Mouse (Mus musculus) hindbrain, embryonic 12.5 days (tissue): ENCODE data around the gene Slk. TPM values are rescaled to one million over a fixed set of nuclear protein-coding genes. Genes with fewer than 3 reads are reported as not detected.
A peak's percentile ranks its signal among the peaks of the same experiment; 100 is the strongest.

Experiments
- ATAC-seq: fragments of 200-750 bp; cut with Nextera tagmentation; 2 replicates; pipeline ENCODE4 v1.8.0; 2017; ENCODE audit warnings: moderate TSS enrichment; ENCODE audit not compliant: low FRiP score
- H3K27ac ChIP-seq: fragments of 300-500 bp; sonication (generic); 2 replicates; pipeline ENCODE4 v1.5.1; 2016; ENCODE audit warnings: mild to moderate bottlenecking
- H3K27me3 ChIP-seq: fragments of 300-500 bp; sonication (generic); 2 replicates; pipeline ENCODE4 v1.6.1; 2016; ENCODE audit warnings: mild to moderate bottlenecking
- H3K36me3 ChIP-seq: fragments of 300-500 bp; sonication (generic); 2 replicates; pipeline ENCODE4 v1.6.1; 2016; ENCODE audit warnings: mild to moderate bottlenecking
- H3K4me1 ChIP-seq: fragments of 300-500 bp; sonication (generic); 2 replicates; pipeline ENCODE4 v1.6.1; 2016
- H3K4me2 ChIP-seq: fragments of 300-500 bp; sonication (generic); replicated peaks from 2 replicates; pipeline ENCODE4 v1.6.1; 2016; ENCODE audit warnings: mild to moderate bottlenecking
- H3K4me3 ChIP-seq: fragments of 300-500 bp; sonication (generic); 2 replicates; pipeline ENCODE4 v1.5.1; 2016; ENCODE audit warnings: mild to moderate bottlenecking
- H3K9ac ChIP-seq: fragments of 300-500 bp; sonication (generic); 2 replicates; pipeline ENCODE4 v1.6.1; 2016; ENCODE audit warnings: mild to moderate bottlenecking, moderate library complexity
- H3K9me3 ChIP-seq: fragments of 300-500 bp; sonication (generic); replicated peaks from 2 replicates; pipeline ENCODE4 v1.6.1; 2016; ENCODE audit warnings: mild to moderate bottlenecking
- WGBS: fragments of 180-500 bp; shearing (Covaris S2); methylation state at CpG from one replicate; pipeline ENCODE4 v1.1.7; 2016; 5-methylcytosine and 5-hydroxymethylcytosine counted together
- polyA plus RNA-seq: library from polyadenylated mRNA; unstranded; fragments of >200 nt; fragmentation: Nextera tagmentation; extraction: Ambion mirVana; gene quantifications from 2 replicates; pipeline ENCODE4 v1.2.1, GENCODE M21; 2016

Gene Slk
- 9.1 and 10.7 TPM in 2 replicates for polyA plus RNA-seq

- under 1% methylated on average over 82 of the region's 83 CpGs for WGBS
- Histone ChIP-seq H3K9ac (peak within 1 kb of the TSS; percentile 95), H3K4me2 (peak within 1 kb of the TSS; percentile 78), H3K27ac (peak within 1 kb of the TSS; percentile 94), H3K27me3 (no peaks in the 10 kb centered on the region), H3K36me3 (no peaks in the 10 kb centered on the region), H3K4me3 (peak within 1 kb of the TSS; percentile 85), H3K9me3 (no peaks in the 10 kb centered on the region), H3K4me1 (peaks cover 14% of the 10 kb centered on the region)
- peak; percentile 95 for ATAC-seq
These were observed at the start of gene Slk for GRCm38 (mm10) chr19:47579225-47579787. Slk (plus strand) TSS chr19:47579678.

GRCm38 (mm10) chr19:47531309-47531708, 48.2 kb upstream of the Slk start:
- no peak overlapping the region for H3K4me2 ChIP-seq
- ATAC-seq, result no peak
- 91% methylated on average over 5 of the region's 5 CpGs for WGBS
- H3K9me3 ChIP-seq, result no peaks in the 10 kb centered on the region
- H3K36me3 ChIP-seq, result peaks cover 12% of the 10 kb centered on the region
- peaks cover 10% of the 10 kb centered on the region for H3K4me1 ChIP-seq
- no peak overlapping the region for H3K4me3 ChIP-seq
- no peak overlapping the region for H3K27ac ChIP-seq
- no peak overlapping the region for H3K9ac ChIP-seq
- H3K27me3 ChIP-seq, result no peaks in the 10 kb centered on the region

DNA sequence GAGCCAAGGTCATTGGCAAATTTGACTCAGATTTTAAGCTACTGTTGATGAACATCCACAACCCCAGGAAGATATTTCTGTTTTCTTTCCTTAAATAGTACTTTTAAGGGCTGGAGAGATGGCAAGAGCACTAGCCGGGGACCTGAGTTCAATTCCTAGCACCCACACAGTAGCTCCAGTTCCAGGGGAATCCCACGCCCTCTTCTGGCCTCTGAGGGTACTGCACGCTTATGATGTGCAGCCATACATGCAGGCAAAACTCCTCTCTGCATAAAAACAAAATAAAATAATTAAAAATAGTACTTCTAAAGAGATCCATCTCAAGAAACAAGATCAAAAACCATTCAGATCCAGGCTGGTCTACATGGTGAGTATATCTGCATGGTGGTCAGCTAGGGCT, 47.0 kb upstream of the Slk start:
- H3K4me3 ChIP-seq, result no peak overlapping the region
- no peak overlapping the region for H3K4me2 ChIP-seq
- no peak overlapping the region for H3K9ac ChIP-seq
- ATAC-seq, result no peak
- WGBS, result 85% methylated on average over 3 of the region's 3 CpGs
- peaks cover 15% of the 10 kb centered on the region for H3K4me1 ChIP-seq
- no peaks in the 10 kb centered on the region for H3K27me3 ChIP-seq
- no peaks in the 10 kb centered on the region for H3K9me3 ChIP-seq
- H3K27ac ChIP-seq, result no peak overlapping the region
- H3K36me3 ChIP-seq, result peaks cover 9% of the 10 kb centered on the region

DNA sequence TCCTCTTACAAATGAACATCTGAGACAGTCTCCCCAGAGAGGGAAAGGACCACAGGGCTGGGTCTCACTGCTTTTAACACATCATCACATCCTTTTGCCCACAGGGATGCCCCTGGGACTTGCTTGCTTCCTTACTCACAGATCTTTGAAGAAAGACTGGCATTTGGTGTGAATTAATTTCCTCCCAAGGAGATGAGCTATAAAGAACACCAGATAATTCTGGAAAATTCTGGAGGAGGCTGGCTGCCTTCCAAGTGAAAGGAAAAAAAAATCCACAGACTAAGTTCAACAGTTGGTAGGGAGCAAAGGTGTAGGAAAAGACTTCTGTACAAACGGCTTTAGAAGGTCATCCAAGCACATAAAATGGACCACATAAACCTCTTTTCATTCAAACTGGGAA, 45.3 kb upstream of the Slk start:
- Histone ChIP-seq H3K4me1 (peaks cover 19% of the 10 kb centered on the region), H3K9ac (no peak overlapping the region), H3K36me3 (peaks cover 9% of the 10 kb centered on the region), H3K27ac (no peak overlapping the region), H3K27me3 (no peaks in the 10 kb centered on the region), H3K4me2 (no peak overlapping the region), H3K4me3 (no peak overlapping the region), H3K9me3 (no peaks in the 10 kb centered on the region)
- 85% methylated on average over 1 of the region's 1 CpGs for WGBS
- ATAC-seq, result no peak

DNA sequence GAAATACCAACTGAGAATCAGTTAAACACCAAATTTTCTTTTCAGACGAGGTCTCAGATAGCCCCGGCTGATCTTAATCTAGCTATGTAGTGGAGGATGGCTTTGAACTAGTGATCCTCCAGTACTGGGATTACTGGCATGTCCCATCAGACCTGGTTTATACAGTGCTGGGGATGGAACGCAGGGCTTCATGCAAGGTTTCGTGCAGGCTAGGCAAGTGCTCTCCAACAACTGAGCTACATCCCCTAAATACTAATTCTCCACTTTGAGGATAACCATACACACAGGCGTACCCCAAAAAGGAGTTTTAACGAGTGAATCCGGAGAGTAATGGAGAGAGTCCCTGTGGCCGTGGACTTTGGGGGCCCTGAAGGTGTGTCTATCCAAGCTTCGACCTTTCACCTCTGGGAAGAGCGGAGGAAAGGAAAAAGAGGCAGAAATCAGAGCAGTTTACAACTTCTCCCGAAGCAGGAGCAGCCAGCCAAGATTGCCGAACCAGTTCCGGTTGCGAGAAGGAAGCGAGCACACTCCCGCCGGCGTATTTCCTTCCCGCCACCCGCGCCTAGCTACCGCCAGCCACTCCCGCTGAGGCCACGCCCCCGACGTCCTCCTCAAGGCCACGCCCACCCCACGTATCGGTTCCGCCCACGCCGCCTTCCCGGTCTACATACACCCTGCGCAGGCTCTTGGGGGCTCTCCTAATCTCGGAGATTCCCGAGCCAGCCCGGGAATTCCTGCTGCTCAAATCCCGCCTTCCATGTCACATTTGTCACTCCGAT, 42.8 kb upstream of the Slk start:
- 5% methylated on average over 39 of the region's 39 CpGs for WGBS
- Histone ChIP-seq H3K27ac (peak overlapping the region; percentile 71), H3K9ac (peak overlapping the region; percentile 69), H3K9me3 (no peaks in the 10 kb centered on the region), H3K36me3 (peaks cover 9% of the 10 kb centered on the region), H3K4me2 (peak overlapping the region; percentile 80), H3K4me3 (peak overlapping the region; percentile 56), H3K27me3 (no peaks in the 10 kb centered on the region), H3K4me1 (peaks cover 16% of the 10 kb centered on the region)
- ATAC-seq, result peak; percentile 98

- no peaks in the 10 kb centered on the region for H3K9me3 ChIP-seq
- peak within 1 kb of the TSS; percentile 69 for H3K9ac ChIP-seq
- peaks cover 16% of the 10 kb centered on the region for H3K4me1 ChIP-seq
- 4% methylated on average over 10 of the region's 10 CpGs for WGBS
- H3K4me3 ChIP-seq, result peak within 1 kb of the TSS; percentile 56
- H3K27me3 ChIP-seq, result no peaks in the 10 kb centered on the region
- ATAC-seq, result peak; percentile 43
- H3K36me3 ChIP-seq, result peaks cover 8% of the 10 kb centered on the region
- peak within 1 kb of the TSS; percentile 71 for H3K27ac ChIP-seq
- peak within 1 kb of the TSS; percentile 80 for H3K4me2 ChIP-seq
These were observed 42.1 kb upstream of the Slk start, which contains the start of gene Stn1 for GRCm38 (mm10) chr19:47537300-47537792. Stn1 (minus strand) TSS chr19:47537507.

DNA sequence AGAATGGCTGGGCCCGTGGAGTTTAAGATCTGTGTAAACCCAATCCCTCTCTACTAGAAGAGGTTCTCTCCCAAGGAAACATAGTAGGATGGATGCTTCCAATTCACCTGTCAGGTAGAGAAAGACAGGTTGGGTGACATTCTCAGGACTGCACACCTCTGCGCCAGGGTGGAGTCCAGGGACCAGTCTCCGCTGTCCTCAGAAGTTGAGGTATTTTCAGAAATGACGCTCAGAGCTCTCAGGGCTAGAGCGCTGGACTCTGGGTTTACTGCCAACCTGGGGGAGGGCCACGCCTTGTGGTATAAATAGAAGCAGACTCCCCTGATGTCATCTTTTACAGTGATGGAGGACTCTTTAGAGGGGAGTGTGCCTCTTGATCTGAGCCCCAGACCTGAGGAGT, 41.6 kb upstream of the Slk start:
- Histone ChIP-seq H3K9ac (no peak overlapping the region; the same call in 1 of the 2 replicates), H3K4me2 (peak overlapping the region; percentile 80), H3K27ac (peak overlapping the region; percentile 71)

DNA sequence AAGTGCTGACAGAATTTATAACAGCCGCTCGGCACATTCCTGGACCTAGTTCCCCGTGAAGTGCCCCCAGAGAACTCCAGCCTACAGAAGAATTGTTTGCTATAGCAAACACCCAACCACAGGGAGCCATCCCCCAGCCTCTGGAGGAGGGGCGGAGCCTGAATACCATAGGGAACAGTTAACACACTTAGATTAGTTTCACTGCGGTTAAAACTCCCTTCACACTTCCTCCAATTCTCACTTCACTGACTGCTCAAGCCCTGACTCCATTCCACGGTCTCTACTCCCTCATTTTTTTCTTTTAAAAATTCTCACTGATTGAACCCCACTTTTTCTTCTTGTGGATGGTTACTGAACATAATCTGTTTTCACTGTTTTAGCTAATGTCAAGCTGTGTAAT, 40.7 kb upstream of the Slk start:
- WGBS, result 18% methylated on average over 6 of the region's 6 CpGs
- no peak for ATAC-seq
- no peak overlapping the region for H3K27ac ChIP-seq
- H3K27me3 ChIP-seq, result no peaks in the 10 kb centered on the region
- H3K9me3 ChIP-seq, result no peaks in the 10 kb centered on the region
- peaks cover 2% of the 10 kb centered on the region; the same call in 1 of the 2 replicates for H3K36me3 ChIP-seq
- peaks cover 16% of the 10 kb centered on the region for H3K4me1 ChIP-seq
- no peak overlapping the region for H3K4me2 ChIP-seq
- no peak overlapping the region for H3K4me3 ChIP-seq
- no peak overlapping the region for H3K9ac ChIP-seq

More for the DNA sequence above, 41.6 kb upstream of the Slk start:
- no peak for ATAC-seq
- Histone ChIP-seq H3K9me3 (no peaks in the 10 kb centered on the region), H3K4me1 (peaks cover 16% of the 10 kb centered on the region), H3K36me3 (peaks cover 4% of the 10 kb centered on the region), H3K27me3 (no peaks in the 10 kb centered on the region), H3K4me3 (peak overlapping the region; percentile 56; the same call in 1 of the 2 replicates)
- WGBS, result 84% methylated on average over 6 of the region's 6 CpGs

- Histone ChIP-seq H3K4me1 (peaks cover 4% of the 10 kb centered on the region), H3K9me3 (no peaks in the 10 kb centered on the region), H3K36me3 (no peaks in the 10 kb centered on the region), H3K27ac (no peak overlapping the region), H3K4me3 (no peak overlapping the region), H3K4me2 (no peak overlapping the region), H3K9ac (no peak overlapping the region), H3K27me3 (no peaks in the 10 kb centered on the region)
- 78% methylated on average over 7 of the region's 7 CpGs for WGBS
- ATAC-seq, result no peak
These were observed 37.0 kb upstream of the Slk start for GRCm38 (mm10) chr19:47542441-47542840.

GRCm38 (mm10) chr19:47545055-47545454, 34.4 kb upstream of the Slk start:
- no peaks in the 10 kb centered on the region for H3K9me3 ChIP-seq
- H3K27ac ChIP-seq, result no peak overlapping the region
- no peak overlapping the region for H3K9ac ChIP-seq
- no peaks in the 10 kb centered on the region for H3K4me1 ChIP-seq
- WGBS, result 65% methylated on average over 3 of the region's 3 CpGs
- H3K4me2 ChIP-seq, result no peak overlapping the region
- ATAC-seq, result no peak
- no peaks in the 10 kb centered on the region for H3K27me3 ChIP-seq
- no peaks in the 10 kb centered on the region for H3K36me3 ChIP-seq
- no peak overlapping the region for H3K4me3 ChIP-seq

GRCm38 (mm10) chr19:47545528-47545927, 34.0 kb upstream of the Slk start:
- H3K4me1 ChIP-seq, result no peaks in the 10 kb centered on the region
- ATAC-seq, result no peak
- no peak overlapping the region for H3K4me3 ChIP-seq
- H3K27me3 ChIP-seq, result no peaks in the 10 kb centered on the region
- no peaks in the 10 kb centered on the region for H3K9me3 ChIP-seq
- no peak overlapping the region for H3K4me2 ChIP-seq
- H3K27ac ChIP-seq, result no peak overlapping the region
- H3K36me3 ChIP-seq, result no peaks in the 10 kb centered on the region
- no peak overlapping the region for H3K9ac ChIP-seq

- Histone ChIP-seq H3K27me3 (no peaks in the 10 kb centered on the region), H3K9me3 (0 out of 2 replicates have a peak, but pooled peaks cover 4% of the 10 kb centered on the region), H3K4me2 (no peak overlapping the region), H3K9ac (no peak overlapping the region), H3K4me1 (no peaks in the 10 kb centered on the region), H3K36me3 (no peaks in the 10 kb centered on the region), H3K27ac (no peak overlapping the region), H3K4me3 (no peak overlapping the region)
- ATAC-seq, result no peak
- WGBS, result 94% methylated on average over 11 of the region's 11 CpGs
These were observed 30.9 kb upstream of the Slk start for GRCm38 (mm10) chr19:47548432-47549076.
